Mouse (Mus musculus): ENCODE measurements at regions not wholly inside any gene's neighbourhood (a gene's known extent, or its start where the extent isn't known, plus 50 kb on each side); places are given as distances from the start of the nearest gene placed in this dataset.

DNA sequence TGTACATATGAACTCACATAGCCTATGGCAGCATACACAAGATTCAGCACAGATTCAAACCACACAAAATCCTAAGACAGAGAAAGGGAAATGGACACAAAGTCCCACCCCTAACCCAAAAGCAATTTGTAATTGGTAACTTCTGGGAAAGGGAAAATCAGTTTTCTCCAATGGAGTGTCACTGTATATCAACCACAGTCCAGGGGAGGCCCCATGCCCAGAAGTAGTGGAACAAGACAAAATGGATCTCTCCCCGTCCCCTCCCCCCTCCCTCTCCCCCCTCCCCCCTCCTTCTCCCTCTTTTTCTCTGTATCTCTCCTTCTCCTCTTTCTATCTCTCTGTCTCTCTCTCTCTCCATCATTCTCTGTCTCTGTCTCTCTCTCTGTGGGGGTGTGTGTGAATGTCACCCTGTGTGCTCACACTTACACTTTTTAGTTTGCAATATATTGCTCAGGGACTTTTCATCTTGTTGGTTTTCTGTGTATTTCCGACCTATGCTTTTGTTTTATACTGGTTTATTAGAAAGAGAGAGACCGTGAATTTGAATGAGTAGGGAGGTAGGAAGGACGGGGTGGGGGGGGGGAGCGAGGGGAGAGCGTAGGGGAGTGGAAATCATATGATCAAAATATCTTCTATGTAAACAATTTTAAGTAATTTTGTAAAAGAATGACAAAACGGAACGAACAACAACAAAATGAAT, 500.4 kb downstream of the Nyap2 start:
- no peak for DNase-seq
- WGBS = 62% methylated on average over 8 of the region's 8 CpGs
- Histone ChIP-seq H3K4me1 (ENCODE audit: control insufficient read depth, insufficient read depth, low read length) (no peaks in the 10 kb centered on the region), H3K4me3 (replicated peaks; ENCODE audit: extremely low read depth, low read depth, low read length) (no peak overlapping the region)
- TF ChIP-seq POLR2A (IDR thresholded peaks at IDR 0.05; ENCODE audit: borderline replicate concordance, extremely low read depth, low read depth, low read length) (no peak), CTCF (IDR thresholded peaks at IDR 0.05; ENCODE audit: insufficient read depth, low read length) (no peak)

DNA sequence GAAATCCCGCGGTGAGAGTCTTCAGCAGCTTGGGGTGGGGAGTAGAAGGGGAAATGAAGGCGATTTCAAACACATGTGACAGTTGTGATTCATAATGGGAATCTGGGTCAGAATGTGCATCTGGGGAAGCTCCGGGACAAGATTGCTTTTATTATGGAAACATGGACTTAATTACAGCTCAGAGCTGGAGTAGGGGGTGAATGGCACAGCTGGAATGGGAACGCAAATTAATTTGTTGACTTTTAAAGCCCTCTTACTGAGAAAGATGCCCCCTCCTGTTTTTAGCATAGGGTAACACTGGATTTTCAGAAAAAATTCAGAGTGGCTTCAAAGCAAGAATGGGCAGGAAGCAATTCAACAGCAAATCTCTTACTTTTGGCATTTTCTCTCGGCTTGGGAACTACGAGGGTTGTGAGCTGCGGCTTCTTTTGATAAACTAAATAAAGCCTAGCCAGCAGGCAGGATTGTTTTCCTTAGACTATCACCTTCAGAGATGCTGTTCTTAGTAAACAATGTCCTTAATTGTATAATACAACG, 501.0 kb downstream of the Nyap2 start:
- H3K4me3 ChIP-seq (replicated peaks; ENCODE audit: extremely low read depth, low read depth, low read length) = no peak overlapping the region
- WGBS = 55% methylated on average over 9 of the region's 9 CpGs
- H3K4me1 ChIP-seq (ENCODE audit: control insufficient read depth, insufficient read depth, low read length) = no peaks in the 10 kb centered on the region
- no peak for DNase-seq
- TF ChIP-seq CTCF (IDR thresholded peaks at IDR 0.05; ENCODE audit: insufficient read depth, low read length) (no peak), POLR2A (IDR thresholded peaks at IDR 0.05; ENCODE audit: borderline replicate concordance, extremely low read depth, low read depth, low read length) (no peak)

GRCm38 (mm10) chr1:81581208-81581607, 504.5 kb downstream of the Nyap2 start:
- Histone ChIP-seq H3K4me1 (ENCODE audit: control insufficient read depth, insufficient read depth, low read length) (no peaks in the 10 kb centered on the region), H3K4me3 (replicated peaks; ENCODE audit: extremely low read depth, low read depth, low read length) (no peak overlapping the region)
- WGBS = 62% methylated on average over 4 of the region's 4 CpGs
- TF ChIP-seq CTCF (IDR thresholded peaks at IDR 0.05; ENCODE audit: insufficient read depth, low read length) = no peak
- no peak for TF ChIP-seq POLR2A (IDR thresholded peaks at IDR 0.05; ENCODE audit: borderline replicate concordance, extremely low read depth, low read depth, low read length)
- no peak for DNase-seq

- 77% methylated on average over 11 of the region's 11 CpGs for WGBS
- TF ChIP-seq POLR2A (IDR thresholded peaks at IDR 0.05; ENCODE audit: borderline replicate concordance, extremely low read depth, low read depth, low read length) = no peak
- no peak for DNase-seq
- Histone ChIP-seq H3K4me3 (replicated peaks; ENCODE audit: extremely low read depth, low read depth, low read length) (no peak overlapping the region), H3K4me1 (ENCODE audit: control insufficient read depth, insufficient read depth, low read length) (no peaks in the 10 kb centered on the region)
These were observed 511.1 kb downstream of the Nyap2 start for GRCm38 (mm10) chr1:81587780-81588307.

GRCm38 (mm10) chr1:81591623-81592022, 514.9 kb downstream of the Nyap2 start:
- no peak for DNase-seq
- WGBS = 84% methylated on average over 5 of the region's 5 CpGs
- H3K4me3 ChIP-seq (replicated peaks; ENCODE audit: extremely low read depth, low read depth, low read length) = no peak overlapping the region
- no peaks in the 10 kb centered on the region for H3K4me1 ChIP-seq (ENCODE audit: control insufficient read depth, insufficient read depth, low read length)
- TF ChIP-seq CTCF (IDR thresholded peaks at IDR 0.05; ENCODE audit: insufficient read depth, low read length) = no peak
- no peak for TF ChIP-seq POLR2A (IDR thresholded peaks at IDR 0.05; ENCODE audit: borderline replicate concordance, extremely low read depth, low read depth, low read length)

GRCm38 (mm10) chr1:81593280-81594182, 516.8 kb downstream of the Nyap2 start:
- no peak for TF ChIP-seq CTCF (IDR thresholded peaks at IDR 0.05; ENCODE audit: insufficient read depth, low read length)
- no peak for TF ChIP-seq POLR2A (IDR thresholded peaks at IDR 0.05; ENCODE audit: borderline replicate concordance, extremely low read depth, low read depth, low read length)
- peak; percentile 10 for DNase-seq
- Histone ChIP-seq H3K4me3 (replicated peaks; ENCODE audit: extremely low read depth, low read depth, low read length) (peak overlapping the region; percentile 41), H3K4me1 (ENCODE audit: control insufficient read depth, insufficient read depth, low read length) (no peaks in the 10 kb centered on the region)
- WGBS = 10% methylated on average over 19 of the region's 19 CpGs

DNA sequence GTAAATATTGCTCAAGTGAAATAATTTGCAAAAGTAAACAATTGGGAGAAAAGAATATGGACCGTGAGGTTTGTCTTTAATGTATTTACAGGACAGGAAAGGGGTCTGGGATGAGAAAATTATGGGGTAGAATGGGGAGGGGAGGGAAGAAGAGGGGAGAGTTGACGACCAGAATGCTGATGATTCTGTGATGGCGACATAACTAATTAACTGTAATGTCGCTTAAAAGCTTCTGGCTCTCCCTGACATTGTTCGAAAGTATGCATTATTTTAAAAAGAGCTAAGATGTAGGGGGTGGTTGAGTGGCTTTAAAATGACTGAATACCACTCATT, 517.4 kb downstream of the Nyap2 start:
- WGBS = 7% methylated on average over 5 of the region's 5 CpGs
- DNase-seq = no peak
- TF ChIP-seq POLR2A (IDR thresholded peaks at IDR 0.05; ENCODE audit: borderline replicate concordance, extremely low read depth, low read depth, low read length) (no peak), CTCF (IDR thresholded peaks at IDR 0.05; ENCODE audit: insufficient read depth, low read length) (no peak)
- H3K4me1 ChIP-seq (ENCODE audit: control insufficient read depth, insufficient read depth, low read length) = no peaks in the 10 kb centered on the region
- no peak overlapping the region for H3K4me3 ChIP-seq (replicated peaks; ENCODE audit: extremely low read depth, low read depth, low read length)

- TF ChIP-seq CTCF (IDR thresholded peaks at IDR 0.05; ENCODE audit: insufficient read depth, low read length) (no peak), POLR2A (IDR thresholded peaks at IDR 0.05; ENCODE audit: borderline replicate concordance, extremely low read depth, low read depth, low read length) (no peak)
- WGBS = 21% methylated on average over 3 of the region's 3 CpGs
- no peaks in the 10 kb centered on the region for H3K4me1 ChIP-seq (ENCODE audit: control insufficient read depth, insufficient read depth, low read length)
- no peak for DNase-seq
- no peak overlapping the region for H3K4me3 ChIP-seq (replicated peaks; ENCODE audit: extremely low read depth, low read depth, low read length)
These were observed 517.9 kb downstream of the Nyap2 start for GRCm38 (mm10) chr1:81594606-81595005.

GRCm38 (mm10) chr1:81608772-81609171, 532.0 kb downstream of the Nyap2 start:
- Histone ChIP-seq H3K4me1 (ENCODE audit: control insufficient read depth, insufficient read depth, low read length) (no peaks in the 10 kb centered on the region), H3K4me3 (replicated peaks; ENCODE audit: extremely low read depth, low read depth, low read length) (no peak overlapping the region)
- TF ChIP-seq POLR2A (IDR thresholded peaks at IDR 0.05; ENCODE audit: borderline replicate concordance, extremely low read depth, low read depth, low read length) = no peak
- TF ChIP-seq CTCF (IDR thresholded peaks at IDR 0.05; ENCODE audit: insufficient read depth, low read length) = no peak
- 9% methylated on average over 1 of the region's 1 CpGs for WGBS
- DNase-seq = no peak
